ENCODE assay signal across 25 mouse cellular contexts in the genomic region with DNA sequence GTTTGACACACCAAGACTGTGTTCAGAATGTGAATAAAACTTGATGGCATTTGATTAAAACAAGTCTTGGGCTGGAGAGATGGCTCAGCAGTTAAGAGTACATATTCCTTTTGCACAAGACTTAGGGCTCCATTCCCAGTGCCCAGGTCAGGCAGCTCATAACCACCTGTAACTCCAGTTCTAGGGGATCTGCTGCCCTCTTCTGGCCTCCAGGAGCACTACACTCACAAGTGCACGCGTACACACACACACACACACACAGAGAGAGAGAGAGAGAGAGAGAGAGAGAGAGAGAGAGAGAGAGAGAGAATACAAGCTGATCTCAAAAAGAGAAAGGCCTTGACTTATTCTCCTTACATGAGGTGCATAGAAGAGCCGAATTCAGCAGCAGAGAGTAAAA. TPM values are rescaled to one million over a fixed set of nuclear protein-coding genes. Genes with fewer than 3 reads are reported as not detected.
A peak's percentile ranks its signal among the peaks of the same experiment; 100 is the strongest.
DNase-seq lines count a peak whose midpoint lies in the region; ATAC-seq and TF ChIP-seq lines count a peak whose summit lies in the region.
"Had no signal": no experiment of that assay in that cellular context is flagged by ENCODE, and none has a peak within 500 bp of the region (broad histone marks: within the 10 kb centered on the region; RNA-seq: fewer than 3 reads in every experiment).

No protein-coding gene starts in this region.

- no peaks in the 10 kb centered on the region for H3K4me1 ChIP-seq in forebrain, postnatal 0 days (ENCODE audit: insufficient read depth)
- H3K4me1 ChIP-seq in forebrain, embryonic 13.5 days = no peaks in the 10 kb centered on the region
- no peaks in the 10 kb centered on the region for H3K4me1 ChIP-seq in midbrain, embryonic 11.5 days (ENCODE audit: control insufficient read depth, insufficient read depth, low read length)
- no peaks in the 10 kb centered on the region for H3K4me1 ChIP-seq in midbrain, embryonic 14.5 days (ENCODE audit: control insufficient read depth, insufficient read depth, low read length)
- H3K4me1 ChIP-seq in cerebellum, adult 2 months (ENCODE audit: control insufficient read depth, insufficient read depth, low read length) = no peaks in the 10 kb centered on the region; the same call in 1 of the 2 replicates
- H3K4me1 ChIP-seq: embryonic facial prominence, embryonic 10.5 days; forebrain, embryonic 10.5 days; forebrain, embryonic 15.5 days; hindbrain, embryonic 13.5 days had no signal

- H3K4me3 ChIP-seq in forebrain, postnatal 0 days (ENCODE audit: low read depth, low read length) = no peak overlapping the region
- H3K4me3 ChIP-seq in forebrain, embryonic 13.5 days = no peak overlapping the region
- H3K4me3 ChIP-seq in midbrain, embryonic 11.5 days (ENCODE audit: low read depth, low read length) = no peak overlapping the region
- H3K4me3 ChIP-seq in midbrain, embryonic 14.5 days (replicated peaks; ENCODE audit: low read depth, low read length) = no peak overlapping the region
- no peak overlapping the region for H3K4me3 ChIP-seq in cerebellum, adult 2 months (replicated peaks; ENCODE audit: insufficient read depth, low read depth, low read length)
- H3K4me3 ChIP-seq: embryonic facial prominence, embryonic 10.5 days; erythroblast, embryonic 14.5 days; forebrain, embryonic 10.5 days; forebrain, embryonic 15.5 days; heart, adult 2 months; heart, embryonic 15.5 days; hindbrain, embryonic 13.5 days had no signal

- no peak for ATAC-seq in forebrain, postnatal 0 days
- no peak for ATAC-seq in forebrain, embryonic 13.5 days
- no peak for ATAC-seq in midbrain, embryonic 11.5 days (ENCODE audit: low FRiP score)
- no peak for ATAC-seq in midbrain, embryonic 14.5 days (ENCODE audit: low FRiP score, low TSS enrichment)
- ATAC-seq: CD4-positive, CD25-positive, alpha-beta regulatory T cell, adult 4 months; forebrain, embryonic 15.5 days; hindbrain, postnatal 0 days had no signal

- no peak for DNase-seq in forebrain, postnatal 0 days
- DNase-seq in midbrain, embryonic 11.5 days (ENCODE audit: low spot score, missing footprints) = peak; percentile 75
- DNase-seq in midbrain, embryonic 14.5 days = no peak
- DNase-seq in ZHBTc4 (ENCODE audit: low read depth, low spot score) = peak; percentile 77
- no peak for DNase-seq in right cerebral cortex, postnatal 36 days (ENCODE audit: low spot score in 2 of 2)
- no peak for DNase-seq in cerebellum, adult 2 months
- DNase-seq: adrenal gland, postnatal 10 days; B cell, adult 2 months; cerebellum, adult 11-12 months; cerebellum, adult 9-11 months; cerebellum, postnatal 36 days; gastrocnemius, postnatal 14 days; heart, adult 2 months; heart, postnatal 14 days had no signal

- TF ChIP-seq CTCF in forebrain, postnatal 0 days (IDR thresholded peaks at IDR 0.05; ENCODE audit: low read depth) = 0 out of 2 replicates have a peak, but pooled peaks have one; percentile 8
- no peak for TF ChIP-seq CTCF in cerebellum, adult 2 months (IDR thresholded peaks at IDR 0.05; ENCODE audit: borderline replicate concordance, insufficient read depth, low read depth, low read length)

- H3K36me3 ChIP-seq in forebrain, postnatal 0 days (ENCODE audit: insufficient read depth) = no peaks in the 10 kb centered on the region
- no peaks in the 10 kb centered on the region for H3K36me3 ChIP-seq in forebrain, embryonic 13.5 days (ENCODE audit: poor library complexity, severe bottlenecking)
- H3K36me3 ChIP-seq in midbrain, embryonic 11.5 days (ENCODE audit: control insufficient read depth, insufficient read depth, low read length) = no peaks in the 10 kb centered on the region
- no peaks in the 10 kb centered on the region for H3K36me3 ChIP-seq in midbrain, embryonic 14.5 days (ENCODE audit: control insufficient read depth, insufficient read depth, low read length)
- H3K36me3 ChIP-seq: embryonic facial prominence, embryonic 10.5 days; forebrain, embryonic 10.5 days; forebrain, embryonic 15.5 days; heart, embryonic 15.5 days; hindbrain, embryonic 13.5 days had no signal

- no peak overlapping the region for H3K9ac ChIP-seq in forebrain, postnatal 0 days
- no peak overlapping the region for H3K9ac ChIP-seq in forebrain, embryonic 13.5 days
- H3K9ac ChIP-seq in midbrain, embryonic 11.5 days (ENCODE audit: low read length) = no peak overlapping the region
- H3K9ac ChIP-seq in midbrain, embryonic 14.5 days (replicated peaks; ENCODE audit: low read length) = no peak overlapping the region
- H3K9ac ChIP-seq: forebrain, embryonic 15.5 days; heart, embryonic 15.5 days; hindbrain, embryonic 13.5 days had no signal

- 87% methylated on average over 3 of the region's 3 CpGs for WGBS in forebrain, postnatal 0 days
- WGBS in forebrain, embryonic 13.5 days = 81% methylated on average over 3 of the region's 3 CpGs
- 84% methylated on average over 3 of the region's 3 CpGs for WGBS in midbrain, embryonic 11.5 days
- 91% methylated on average over 3 of the region's 3 CpGs for WGBS in midbrain, embryonic 14.5 days
- 95% methylated on average over 3 of the region's 3 CpGs for WGBS in cerebellum, adult 2 months

- no peak overlapping the region for H3K4me2 ChIP-seq in forebrain, postnatal 0 days (ENCODE audit: low read depth)
- H3K4me2 ChIP-seq in forebrain, embryonic 13.5 days = no peak overlapping the region
- no peak overlapping the region for H3K4me2 ChIP-seq in midbrain, embryonic 11.5 days
- no peak overlapping the region for H3K4me2 ChIP-seq in midbrain, embryonic 14.5 days (ENCODE audit: low read length)
- H3K4me2 ChIP-seq: forebrain, embryonic 15.5 days; heart, embryonic 11.5 days; heart, embryonic 15.5 days; hindbrain, embryonic 13.5 days had no signal

- no peaks in the 10 kb centered on the region for H3K27me3 ChIP-seq in forebrain, postnatal 0 days (ENCODE audit: insufficient read depth, low read length)
- no peaks in the 10 kb centered on the region for H3K27me3 ChIP-seq in forebrain, embryonic 13.5 days
- H3K27me3 ChIP-seq in midbrain, embryonic 11.5 days (ENCODE audit: control insufficient read depth, insufficient read depth, low read length) = no peaks in the 10 kb centered on the region
- H3K27me3 ChIP-seq in midbrain, embryonic 14.5 days (ENCODE audit: control insufficient read depth, insufficient read depth, low read length) = no peaks in the 10 kb centered on the region
- H3K27me3 ChIP-seq in cerebellum, adult 2 months (ENCODE audit: control insufficient read depth, insufficient read depth, low read length) = no peaks in the 10 kb centered on the region
- H3K27me3 ChIP-seq: forebrain, embryonic 15.5 days; heart, embryonic 15.5 days; hindbrain, embryonic 13.5 days had no signal

- H3K9me3 ChIP-seq in forebrain, postnatal 0 days (ENCODE audit: low read length) = no peaks in the 10 kb centered on the region
- H3K9me3 ChIP-seq in forebrain, embryonic 13.5 days (replicated peaks) = no peaks in the 10 kb centered on the region
- no peaks in the 10 kb centered on the region; the same call in 1 of the 2 replicates for H3K9me3 ChIP-seq in midbrain, embryonic 11.5 days (ENCODE audit: control insufficient read depth, low read length)
- no peaks in the 10 kb centered on the region for H3K9me3 ChIP-seq in midbrain, embryonic 14.5 days (ENCODE audit: control insufficient read depth, low read length)
- H3K9me3 ChIP-seq: forebrain, embryonic 15.5 days; heart, embryonic 15.5 days; hindbrain, embryonic 13.5 days had no signal

- no peak overlapping the region for H3K27ac ChIP-seq in forebrain, postnatal 0 days (ENCODE audit: low read depth, low read length)
- no peak overlapping the region for H3K27ac ChIP-seq in forebrain, embryonic 13.5 days
- no peak overlapping the region for H3K27ac ChIP-seq in midbrain, embryonic 11.5 days (ENCODE audit: low read depth, low read length)
- H3K27ac ChIP-seq in midbrain, embryonic 14.5 days (replicated peaks; ENCODE audit: low read depth, low read length) = no peak overlapping the region
- no peak overlapping the region for H3K27ac ChIP-seq in cerebellum, adult 2 months (ENCODE audit: insufficient read depth, low read length)
- H3K27ac ChIP-seq: embryonic facial prominence, embryonic 10.5 days; forebrain, embryonic 10.5 days; forebrain, embryonic 15.5 days; heart, adult 2 months; heart, embryonic 15.5 days; hindbrain, embryonic 13.5 days; hindbrain, postnatal 0 days had no signal

- TF ChIP-seq POLR2A in cerebellum, adult 2 months (IDR thresholded peaks at IDR 0.05; ENCODE audit: borderline replicate concordance, insufficient read depth, low read length) = no peak

RNA-seq across cellular contexts. Expression of a gene that starts 9.7 kb away (rescaled TPM):
- 1.6 and 2.5 TPM in 2 replicates for total RNA-seq in forebrain, postnatal 0 days (2014; rRNA removed)
- 8.7 and 8.8 TPM in 2 replicates for polyA plus RNA-seq in forebrain, postnatal 0 days (2015; fragmentation: Nextera tagmentation; extraction: Ambion mirVana)
- polyA plus RNA-seq in forebrain, embryonic 13.5 days (2015; fragmentation: Nextera tagmentation; extraction: Ambion mirVana) = 10.4 and 11.8 TPM in 2 replicates
- polyA plus RNA-seq in midbrain, embryonic 11.5 days (2014; fragmentation: Nextera tagmentation; extraction: Ambion mirVana) = 8.7 and 9.6 TPM in 2 replicates
- polyA plus RNA-seq in midbrain, embryonic 14.5 days (2014; fragmentation: Nextera tagmentation; extraction: Ambion mirVana) = 6.2 and 7.6 TPM in 2 replicates
- polyA plus RNA-seq in cerebellum, adult 2 months (2012; rRNA removed) = 2.3 and 3.4 TPM in 2 replicates
- polyA plus RNA-seq: CD4-positive, CD25-positive, alpha-beta regulatory T cell, adult 4 months had no signal

RNA-seq across cellular contexts. Expression of a gene that starts 40.6 kb away (rescaled TPM):
- total RNA-seq in forebrain, postnatal 0 days (2014; rRNA removed) = 18.4 and 30.1 TPM in 2 replicates
- 6.3 and 12.8 TPM in 2 replicates for polyA plus RNA-seq in forebrain, postnatal 0 days (2015; fragmentation: Nextera tagmentation; extraction: Ambion mirVana)
- polyA plus RNA-seq in forebrain, embryonic 13.5 days (2015; fragmentation: Nextera tagmentation; extraction: Ambion mirVana) = 40.8 and 41.7 TPM in 2 replicates
- 31.1 and 31.7 TPM in 2 replicates for polyA plus RNA-seq in midbrain, embryonic 11.5 days (2014; fragmentation: Nextera tagmentation; extraction: Ambion mirVana)
- polyA plus RNA-seq in midbrain, embryonic 14.5 days (2014; fragmentation: Nextera tagmentation; extraction: Ambion mirVana) = 18.4 and 20.0 TPM in 2 replicates
- polyA plus RNA-seq in cerebellum, adult 2 months (2012; rRNA removed) = 10.7 and 13.5 TPM in 2 replicates
- total RNA-seq: hematopoietic stem cell, adult 5-6 weeks had no signal
- polyA plus RNA-seq: CD4-positive, CD25-positive, alpha-beta regulatory T cell, adult 4 months had no signal

Comparison
In these comparisons a context has a peak if more than half of its experiments do, and no peak if none do; other contexts are left out.
1. DNase-seq: peak in midbrain, embryonic 11.5 days (single experiment) and ZHBTc4 (single experiment); none in forebrain, postnatal 0 days (single experiment), midbrain, embryonic 14.5 days (single experiment), right cerebral cortex, postnatal 36 days (0 of 2) and cerebellum, adult 2 months (0 of 2).